Mouse (Mus musculus): ENCODE measurements at regions not wholly inside any gene's neighbourhood (a gene's known extent, or its start where the extent isn't known, plus 50 kb on each side); places are given as distances from the start of the nearest gene placed in this dataset.
A peak's percentile ranks its signal among the peaks of the same experiment; 100 is the strongest.

DNA sequence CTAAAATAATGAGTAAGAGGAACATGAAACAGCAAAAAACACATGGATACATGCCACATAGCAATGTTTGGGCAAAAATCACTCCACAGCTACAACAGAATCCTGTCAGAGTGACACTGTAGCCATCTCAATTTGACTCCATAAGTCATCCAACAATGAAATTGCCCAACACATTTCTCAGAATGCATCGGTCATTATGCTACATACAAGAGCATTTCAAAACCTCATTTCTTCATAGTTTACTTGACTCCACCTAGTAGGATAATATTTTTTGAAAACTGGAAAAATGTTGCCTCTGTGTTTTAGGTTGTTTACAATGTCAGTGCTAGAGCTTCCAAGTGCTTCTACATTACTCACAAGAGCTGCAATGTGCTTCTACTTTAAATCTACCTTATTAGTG lies 101.9 kb downstream of the Zfp36l1 start:
- no peak for DNase-seq (ENCODE audit: low read depth, low spot score)
- no peak overlapping the region for H3K27ac ChIP-seq (ENCODE audit: insufficient read depth, low read depth, low read length, poor library complexity, severe bottlenecking)
- in situ Hi-C loops (cut with MboI; ENCODE audit: low sequenced_read_pairs in 2 of 2, unreplicated experiment in 2 of 2): no loop called here
- no peak overlapping the region for H3K4me3 ChIP-seq (ENCODE audit: insufficient read depth in 1 of 2, low read depth in 1 of 2, low read length in 2 of 2, poor library complexity in 1 of 2, severe bottlenecking in 1 of 2)
- H3K36me3 ChIP-seq (ENCODE audit: control insufficient read depth, insufficient read depth, low read length, poor library complexity, severe bottlenecking): no peaks in the 10 kb centered on the region
- H3K9ac ChIP-seq (ENCODE audit: insufficient read depth, low read depth, low read length, poor library complexity, severe bottlenecking): no peak overlapping the region
- peaks cover 8 to 16% of the 10 kb centered on the region in 2 experiments for H3K4me1 ChIP-seq (ENCODE audit: control insufficient read depth in 2 of 2, insufficient read depth in 2 of 2, low read length in 2 of 2, poor library complexity in 1 of 2)
- TF ChIP-seq ZC3H11A (IDR thresholded peaks at IDR 0.05; ENCODE audit: borderline replicate concordance, low read depth, low read length) (no peak), HCFC1 (IDR thresholded peaks at IDR 0.05; ENCODE audit: borderline replicate concordance, insufficient read depth, low read length) (no peak), CHD2 (IDR thresholded peaks at IDR 0.05; ENCODE audit: low read depth, low read length) (no peak), MAFK (IDR thresholded peaks at IDR 0.05; ENCODE audit: insufficient read depth, low read depth, low read length) (no peak), ZNF384 (IDR thresholded peaks at IDR 0.05; ENCODE audit: low read depth, low read length) (no peak)
- H3K9me3 ChIP-seq (ENCODE audit: control insufficient read depth, insufficient read depth, low read depth, low read length): no peaks in the 10 kb centered on the region

DNA sequence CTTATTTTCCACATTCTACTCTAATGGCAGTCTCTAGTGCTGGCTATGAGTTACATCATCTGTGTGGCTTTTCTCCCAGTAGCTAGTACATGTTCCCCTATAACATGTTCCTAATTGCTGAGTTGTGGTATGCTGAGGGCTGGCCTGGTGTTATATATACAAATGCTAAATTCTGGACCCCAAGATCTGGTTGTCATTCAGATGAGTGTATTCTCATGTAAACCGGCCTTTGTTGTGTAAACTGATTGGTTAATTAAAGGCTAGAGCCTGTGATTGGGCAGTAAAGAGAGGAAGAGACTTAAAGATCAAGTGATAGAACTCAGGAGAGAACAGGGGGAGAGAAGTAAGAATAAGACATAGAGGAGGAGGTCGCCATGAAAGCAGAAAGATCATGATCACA lies 102.6 kb downstream of the Zfp36l1 start:
- no peak overlapping the region; the same call in none of the 2 replicates for H3K27ac ChIP-seq (ENCODE audit: insufficient read depth, low read depth, low read length, poor library complexity, severe bottlenecking)
- no peak overlapping the region for H3K9ac ChIP-seq (ENCODE audit: insufficient read depth, low read depth, low read length, poor library complexity, severe bottlenecking)
- no peaks in the 10 kb centered on the region for H3K36me3 ChIP-seq (ENCODE audit: control insufficient read depth, insufficient read depth, low read length, poor library complexity, severe bottlenecking)
- no peaks in the 10 kb centered on the region for H3K9me3 ChIP-seq (ENCODE audit: control insufficient read depth, insufficient read depth, low read depth, low read length)
- H3K4me3 ChIP-seq (ENCODE audit: insufficient read depth in 1 of 2, low read depth in 1 of 2, low read length in 2 of 2, poor library complexity in 1 of 2, severe bottlenecking in 1 of 2): no peak overlapping the region
- DNase-seq (ENCODE audit: low read depth, low spot score): peak; percentile 71
- TF ChIP-seq HCFC1 (IDR thresholded peaks at IDR 0.05; ENCODE audit: borderline replicate concordance, insufficient read depth, low read length) (no peak), MAFK (IDR thresholded peaks at IDR 0.05; ENCODE audit: insufficient read depth, low read depth, low read length) (no peak; the same call in 1 of the 2 replicates), ZNF384 (IDR thresholded peaks at IDR 0.05; ENCODE audit: low read depth, low read length) (no peak), ZC3H11A (IDR thresholded peaks at IDR 0.05; ENCODE audit: borderline replicate concordance, low read depth, low read length) (no peak)
- in situ Hi-C loops (cut with MboI; ENCODE audit: low sequenced_read_pairs in 2 of 2, unreplicated experiment in 2 of 2): no loop called here
- H3K4me1 ChIP-seq (ENCODE audit: control insufficient read depth in 2 of 2, insufficient read depth in 2 of 2, low read length in 2 of 2, poor library complexity in 1 of 2): peaks cover 8 to 16% of the 10 kb centered on the region in 2 experiments

DNA sequence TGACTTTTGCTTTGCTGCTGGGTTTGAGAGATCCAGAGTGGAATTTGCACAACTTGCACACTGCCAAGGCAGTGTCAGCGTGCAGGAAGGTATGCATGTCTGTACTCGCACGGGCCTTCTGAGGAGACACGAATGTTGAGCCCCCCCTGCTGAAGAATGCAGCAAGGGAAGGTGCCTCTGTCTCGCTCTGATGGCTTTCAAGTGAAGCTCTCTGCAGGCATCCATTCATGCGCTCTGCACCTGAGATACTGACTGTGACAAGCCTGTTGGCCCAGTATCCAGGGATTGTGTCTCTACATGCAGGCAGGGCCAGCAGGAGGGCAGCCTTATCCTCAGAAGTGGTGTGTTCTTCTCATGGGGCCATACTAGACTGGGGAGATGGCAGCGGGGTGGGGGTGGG lies 105.0 kb downstream of the Zfp36l1 start:
- H3K9me3 ChIP-seq (ENCODE audit: control insufficient read depth, insufficient read depth, low read depth, low read length): no peaks in the 10 kb centered on the region
- no peak overlapping the region for H3K4me3 ChIP-seq (ENCODE audit: insufficient read depth in 1 of 2, low read depth in 1 of 2, low read length in 2 of 2, poor library complexity in 1 of 2, severe bottlenecking in 1 of 2)
- no peaks in the 10 kb centered on the region for H3K36me3 ChIP-seq (ENCODE audit: control insufficient read depth, insufficient read depth, low read length, poor library complexity, severe bottlenecking)
- peaks cover 5 to 15% of the 10 kb centered on the region in 2 experiments; a peak in 3 of 4 replicates for H3K4me1 ChIP-seq (ENCODE audit: control insufficient read depth in 2 of 2, insufficient read depth in 2 of 2, low read length in 2 of 2, poor library complexity in 1 of 2)
- DNase-seq (ENCODE audit: low read depth, low spot score): no peak
- TF ChIP-seq ZNF384 (IDR thresholded peaks at IDR 0.05; ENCODE audit: low read depth, low read length) (no peak), ZC3H11A (IDR thresholded peaks at IDR 0.05; ENCODE audit: borderline replicate concordance, low read depth, low read length) (no peak), MAFK (IDR thresholded peaks at IDR 0.05; ENCODE audit: insufficient read depth, low read depth, low read length) (no peak), HCFC1 (IDR thresholded peaks at IDR 0.05; ENCODE audit: borderline replicate concordance, insufficient read depth, low read length) (no peak), CHD2 (IDR thresholded peaks at IDR 0.05; ENCODE audit: low read depth, low read length) (no peak)
- in situ Hi-C loops (cut with MboI; ENCODE audit: low sequenced_read_pairs in 2 of 2, unreplicated experiment in 2 of 2): no loop called here
- H3K27ac ChIP-seq (ENCODE audit: insufficient read depth, low read depth, low read length, poor library complexity, severe bottlenecking): no peak overlapping the region
- H3K9ac ChIP-seq (ENCODE audit: insufficient read depth, low read depth, low read length, poor library complexity, severe bottlenecking): no peak overlapping the region

DNA sequence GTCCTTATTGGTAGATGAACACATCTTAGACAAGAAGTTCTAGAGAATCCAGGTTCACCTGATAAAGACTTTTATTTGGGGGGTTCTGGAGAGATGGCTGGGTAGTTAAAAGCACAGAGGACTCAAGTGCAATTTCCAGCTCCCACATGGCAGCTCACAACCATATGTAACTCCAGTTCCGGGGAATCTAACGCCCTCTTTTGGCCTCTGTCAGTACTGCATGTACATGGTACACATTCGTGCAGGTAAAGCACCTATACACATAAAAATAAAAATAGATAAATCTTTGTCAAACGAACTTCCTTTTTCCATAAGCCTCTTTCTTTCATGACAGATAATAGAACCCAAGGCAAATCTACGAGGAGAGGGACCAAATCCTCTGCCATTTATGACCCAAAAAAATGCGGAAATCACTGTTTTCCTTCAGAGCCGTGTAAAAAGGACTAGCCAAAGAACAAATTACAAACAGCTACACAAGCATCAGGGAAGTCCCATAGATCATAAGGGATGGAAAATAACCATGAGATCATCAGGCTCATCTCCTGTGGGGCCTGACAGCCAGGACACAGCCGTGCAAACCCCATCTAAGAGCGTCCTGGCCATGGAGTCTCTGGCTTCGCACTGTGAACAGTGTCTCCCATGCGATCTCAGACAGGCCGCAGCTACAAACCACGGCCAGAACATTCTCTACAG lies 107.4 kb downstream of the Zfp36l1 start:
- in situ Hi-C loops (cut with MboI; ENCODE audit: low sequenced_read_pairs in 2 of 2, unreplicated experiment in 2 of 2): no loop called here
- Histone ChIP-seq H3K4me1 (ENCODE audit: control insufficient read depth in 2 of 2, insufficient read depth in 2 of 2, low read length in 2 of 2, poor library complexity in 1 of 2) (peaks cover 5 to 20% of the 10 kb centered on the region in 2 experiments), H3K9ac (ENCODE audit: insufficient read depth, low read depth, low read length, poor library complexity, severe bottlenecking) (no peak overlapping the region), H3K4me3 (ENCODE audit: insufficient read depth in 1 of 2, low read depth in 1 of 2, low read length in 2 of 2, poor library complexity in 1 of 2, severe bottlenecking in 1 of 2) (no peak overlapping the region), H3K27ac (ENCODE audit: insufficient read depth, low read depth, low read length, poor library complexity, severe bottlenecking) (no peak overlapping the region), H3K36me3 (ENCODE audit: control insufficient read depth, insufficient read depth, low read length, poor library complexity, severe bottlenecking) (no peaks in the 10 kb centered on the region), H3K9me3 (ENCODE audit: control insufficient read depth, insufficient read depth, low read depth, low read length) (no peaks in the 10 kb centered on the region)
- TF ChIP-seq ZC3H11A (IDR thresholded peaks at IDR 0.05; ENCODE audit: borderline replicate concordance, low read depth, low read length): no peak
- no peak for TF ChIP-seq MAFK (IDR thresholded peaks at IDR 0.05; ENCODE audit: insufficient read depth, low read depth, low read length)
- no peak for TF ChIP-seq CHD2 (IDR thresholded peaks at IDR 0.05; ENCODE audit: low read depth, low read length)
- TF ChIP-seq HCFC1 (IDR thresholded peaks at IDR 0.05; ENCODE audit: borderline replicate concordance, insufficient read depth, low read length): no peak
- no peak for TF ChIP-seq ZNF384 (IDR thresholded peaks at IDR 0.05; ENCODE audit: low read depth, low read length)
- DNase-seq (ENCODE audit: low read depth, low spot score): no peak

All from ES-E14 (cell line).